Mouse (Mus musculus) embryonic facial prominence, embryonic 11.5 days (tissue): ENCODE measurements around the gene Orm2. TPM values are rescaled to one million over a fixed set of nuclear protein-coding genes. Genes with fewer than 3 reads are reported as not detected.

Experiments used
- ATAC-seq: fragments of 200-750 bp; cut with Nextera tagmentation; replicated peaks from 2 replicates; pipeline ENCODE4 v1.8.0; 2017; ENCODE audit warnings: low read depth; ENCODE audit not compliant: insufficient number of reproducible peaks, low FRiP score, low TSS enrichment
- DNase-seq: peaks from one replicate; pipeline ENCODE4 v3.0.0-alpha.2; 2015; ENCODE audit warnings: low spot score
- H3K27ac ChIP-seq: fragments of 300-500 bp; sonication (generic); replicated peaks from 2 replicates; pipeline ENCODE4 v1.5.1; 2014; ENCODE audit warnings: mild to moderate bottlenecking, low read depth, low read length, control low read depth
- H3K27me3 ChIP-seq: fragments of 300-500 bp; sonication (generic); 2 replicates; pipeline ENCODE4 v1.6.1; 2014; ENCODE audit warnings: mild to moderate bottlenecking, low read length, moderate library complexity, mixed read lengths; ENCODE audit not compliant: control insufficient read depth, insufficient read depth
- H3K36me3 ChIP-seq: fragments of 300-500 bp; sonication (generic); replicated peaks from 2 replicates; pipeline ENCODE4 v1.6.1; 2014; ENCODE audit warnings: low read depth, mild to moderate bottlenecking, low read length, moderate library complexity, mixed read lengths; ENCODE audit not compliant: control insufficient read depth, insufficient read depth
- H3K4me1 ChIP-seq: fragments of 300-500 bp; sonication (generic); 2 replicates; pipeline ENCODE4 v1.6.1; 2014; ENCODE audit warnings: low read length, mixed read lengths; ENCODE audit not compliant: control insufficient read depth, insufficient read depth
- H3K4me2 ChIP-seq: fragments of 300-500 bp; sonication (generic); 2 replicates; pipeline ENCODE4 v1.6.1; 2014; ENCODE audit warnings: low read depth, mild to moderate bottlenecking, control low read depth, low read length, moderate library complexity
- H3K4me3 ChIP-seq: fragments of 300-500 bp; sonication (generic); 2 replicates; pipeline ENCODE4 v1.5.1; 2014; ENCODE audit warnings: low read depth, low read length, control low read depth
- H3K9ac ChIP-seq: fragments of 300-500 bp; sonication (generic); replicated peaks from 2 replicates; pipeline ENCODE4 v1.6.1; 2014; ENCODE audit warnings: mild to moderate bottlenecking, control low read depth, low read length
- H3K9me3 ChIP-seq: fragments of 300-500 bp; sonication (generic); replicated peaks from 2 replicates; pipeline ENCODE4 v1.6.1; 2016; ENCODE audit warnings: mild to moderate bottlenecking, low read length, inconsistent platforms, mixed read lengths; ENCODE audit not compliant: control insufficient read depth
- WGBS: fragments of 180-500 bp; shearing (Covaris S2); extraction: QIAGEN DNeasy Blood & Tissue Kit; methylation state at CpG from one replicate; pipeline ENCODE4 v1.1.7; 2014; 5-methylcytosine and 5-hydroxymethylcytosine counted together
- polyA plus RNA-seq: library from polyadenylated mRNA; unstranded; fragments of >200 nt; fragmentation: Nextera tagmentation; extraction: Ambion mirVana; gene quantifications from 2 replicates; pipeline ENCODE4 v1.2.1, GENCODE M21; 2014

Orm2 gene
- polyA plus RNA-seq, 1 experiment from 2014 or later = not detected

GRCm38 (mm10) chr4:63403040-63403959 lies 41.1 kb downstream of the Orm2 start, which contains the start of gene Akna:
Akna (minus strand) TSS chr4:63403354.
- peak within 1 kb of the TSS; percentile 77 for H3K27ac ChIP-seq
- no peaks in the 10 kb centered on the region for H3K36me3 ChIP-seq
- WGBS = 14% methylated on average over 17 of the region's 17 CpGs
- H3K4me1 ChIP-seq = peaks cover 14% of the 10 kb centered on the region
- peak; percentile 85 for ATAC-seq
- peak within 1 kb of the TSS; percentile 64 for H3K9ac ChIP-seq
- no peaks in the 10 kb centered on the region for H3K9me3 ChIP-seq
- DNase-seq = peak; percentile 86
- no peaks in the 10 kb centered on the region for H3K27me3 ChIP-seq
- peak within 1 kb of the TSS; percentile 30 for H3K4me3 ChIP-seq
- peak within 1 kb of the TSS; percentile 57 for H3K4me2 ChIP-seq

- Histone ChIP-seq H3K27me3 (no peaks in the 10 kb centered on the region), H3K27ac (no peak overlapping the region), H3K9ac (no peak overlapping the region), H3K4me1 (peaks cover 14% of the 10 kb centered on the region), H3K36me3 (no peaks in the 10 kb centered on the region), H3K9me3 (no peaks in the 10 kb centered on the region), H3K4me3 (no peak overlapping the region), H3K4me2 (no peak overlapping the region)
- DNase-seq (no peak), ATAC-seq (no peak)
- WGBS = 65% methylated on average over 7 of the region's 7 CpGs
Observed at GRCm38 (mm10) chr4:63404205-63404604, 42.0 kb downstream of the Orm2 start.

- Histone ChIP-seq H3K4me3 (no peak overlapping the region), H3K9me3 (no peaks in the 10 kb centered on the region), H3K27me3 (no peaks in the 10 kb centered on the region), H3K4me2 (no peak overlapping the region), H3K9ac (no peak overlapping the region), H3K27ac (no peak overlapping the region), H3K36me3 (no peaks in the 10 kb centered on the region), H3K4me1 (peaks cover 14% of the 10 kb centered on the region)
- DNase-seq (no peak), ATAC-seq (no peak)
- WGBS = 40% methylated on average over 7 of the region's 7 CpGs
Observed at GRCm38 (mm10) chr4:63405051-63405450, 42.8 kb downstream of the Orm2 start.

- Histone ChIP-seq H3K4me3 (no peak overlapping the region), H3K4me1 (peaks cover 14% of the 10 kb centered on the region)
Observed at GRCm38 (mm10) chr4:63405683-63406082, 43.4 kb downstream of the Orm2 start.

GRCm38 (mm10) chr4:63408247-63408646 lies 46.0 kb downstream of the Orm2 start:
- Histone ChIP-seq H3K27me3 (no peaks in the 10 kb centered on the region), H3K27ac (no peak overlapping the region), H3K9ac (no peak overlapping the region; the same call in 1 of the 2 replicates), H3K4me3 (no peak overlapping the region), H3K9me3 (no peaks in the 10 kb centered on the region), H3K4me1 (peaks cover 8% of the 10 kb centered on the region; the same call in 1 of the 2 replicates), H3K4me2 (peak overlapping the region; percentile 11; the same call in 1 of the 2 replicates), H3K36me3 (no peaks in the 10 kb centered on the region)
- no peak for DNase-seq
- WGBS = 63% methylated on average over 7 of the region's 7 CpGs
- ATAC-seq = no peak

More at GRCm38 (mm10) chr4:63405683-63406082, 43.4 kb downstream of the Orm2 start:
- 60% methylated on average over 4 of the region's 4 CpGs for WGBS
- H3K9me3 ChIP-seq = no peaks in the 10 kb centered on the region
- H3K9ac ChIP-seq = no peak overlapping the region
- H3K27me3 ChIP-seq = no peaks in the 10 kb centered on the region
- no peak for DNase-seq
- no peak for ATAC-seq
- no peak overlapping the region for H3K4me2 ChIP-seq
- no peak overlapping the region for H3K27ac ChIP-seq
- H3K36me3 ChIP-seq = no peaks in the 10 kb centered on the region

- Histone ChIP-seq H3K4me1 (peaks cover 8% of the 10 kb centered on the region; the same call in 1 of the 2 replicates), H3K36me3 (no peaks in the 10 kb centered on the region), H3K27me3 (no peaks in the 10 kb centered on the region), H3K9ac (no peak overlapping the region; the same call in 1 of the 2 replicates), H3K9me3 (no peaks in the 10 kb centered on the region), H3K4me3 (no peak overlapping the region), H3K4me2 (peak overlapping the region; percentile 11; the same call in 1 of the 2 replicates), H3K27ac (no peak overlapping the region)
- WGBS = 6% methylated on average over 8 of the region's 8 CpGs
- DNase-seq (peak; percentile 72), ATAC-seq (peak; percentile 51; the same call in 1 of the 2 replicates)
Observed at GRCm38 (mm10) chr4:63408649-63409048, 46.4 kb downstream of the Orm2 start.

GRCm38 (mm10) chr4:63409317-63409907 lies 47.2 kb downstream of the Orm2 start:
- 2% methylated on average over 18 of the region's 18 CpGs for whole genome bisulfite sequencing
- Histone ChIP-seq H3K9me3 (no peaks in the 10 kb centered on the region), H3K4me2 (peak overlapping the region; percentile 93), H3K27ac (no peak overlapping the region), H3K4me3 (peak overlapping the region; percentile 57), H3K36me3 (no peaks in the 10 kb centered on the region), H3K4me1 (peaks cover 3% of the 10 kb centered on the region; the same call in 1 of the 2 replicates), H3K27me3 (no peaks in the 10 kb centered on the region), H3K9ac (peak overlapping the region; percentile 5; the same call in 1 of the 2 replicates)
- DNase-seq (peak; percentile 61), ATAC-seq (no peak)
